Mouse (Mus musculus): ENCODE results near the gene Zfp979. TPM values are rescaled to one million over a fixed set of nuclear protein-coding genes. Genes with fewer than 3 reads are reported as not detected.
"Not testable (repeated sequence)": the region's sequence is repeated elsewhere in the genome, so short reads cannot be mapped to it uniquely, and the experiment has no call there.

The Zfp979 gene
- polyA plus RNA-seq (2012; rRNA removed) = 0.16 TPM in 1 of 2 replicates, not detected in the other

DNA sequence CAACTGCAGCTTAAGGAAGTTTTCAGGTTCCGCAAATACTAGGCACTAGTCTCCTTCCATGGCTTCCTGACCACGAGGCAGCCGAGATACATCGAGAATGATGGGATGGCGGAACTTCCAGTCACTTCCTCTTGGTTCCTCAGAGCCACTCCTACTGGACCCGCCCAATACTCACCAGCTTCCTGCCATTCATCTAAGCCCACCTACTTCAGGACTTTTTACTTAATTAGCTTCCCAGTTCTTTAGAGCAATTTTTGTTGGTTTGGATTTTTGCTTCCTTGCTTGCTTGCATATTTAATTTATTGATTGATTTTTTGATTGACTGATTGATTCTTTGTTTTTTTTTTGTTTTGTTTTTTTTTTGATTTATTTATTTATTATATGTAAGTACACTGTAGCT lies at the start of gene Zfp979:
Zfp979 (minus strand) TSS at position 101 of the 400 bp plus-strand sequence.
- not testable (repeated sequence) for H3K27me3 ChIP-seq (ENCODE audit: control insufficient read depth, insufficient read depth, low read length); H3K36me3 ChIP-seq (ENCODE audit: control insufficient read depth, insufficient read depth, low read length); DNase-seq (ENCODE audit: low read depth in 1 of 2, low spot score in 2 of 2); H3K4me1 ChIP-seq (ENCODE audit: control insufficient read depth, insufficient read depth, insufficient read length); H3K27ac ChIP-seq (ENCODE audit: insufficient read depth, low read length); H3K4me3 ChIP-seq (ENCODE audit: extremely low read depth, insufficient read depth, insufficient read length)
- no CpG with 5 or more reads among the region's 6 CpGs for WGBS

GRCm38 (mm10) chr4:147655245-147655644 lies 12.9 kb upstream of the Zfp979 start:
- not testable (repeated sequence) for H3K4me3 ChIP-seq (ENCODE audit: extremely low read depth, insufficient read depth, insufficient read length); H3K36me3 ChIP-seq (ENCODE audit: control insufficient read depth, insufficient read depth, low read length); H3K27ac ChIP-seq (ENCODE audit: insufficient read depth, low read length); H3K4me1 ChIP-seq (ENCODE audit: control insufficient read depth, insufficient read depth, insufficient read length); DNase-seq (ENCODE audit: low read depth in 1 of 2, low spot score in 2 of 2); H3K27me3 ChIP-seq (ENCODE audit: control insufficient read depth, insufficient read depth, low read length)
- 88% methylated on average over 5 of the region's 5 CpGs for WGBS

DNA sequence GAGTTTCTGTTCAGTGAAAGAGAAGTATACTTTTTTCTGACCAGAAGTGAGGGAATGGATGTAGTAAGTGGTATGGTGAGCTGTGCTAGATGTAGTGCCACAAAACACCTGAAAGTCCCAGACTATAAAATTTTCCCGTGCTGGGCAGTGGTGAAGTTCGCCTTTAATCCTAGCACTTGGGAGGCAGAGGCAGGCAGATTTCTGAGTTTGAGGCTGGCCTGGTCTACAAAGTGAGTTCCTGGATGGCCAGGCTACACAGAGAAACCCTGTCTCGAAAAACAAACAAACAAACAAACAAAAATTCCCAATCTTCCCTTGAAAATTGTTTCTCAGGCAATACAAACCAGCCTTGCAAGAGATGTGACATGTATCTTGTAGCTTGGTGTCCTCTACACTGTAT lies 5.1 kb upstream of the Zfp979 start:
- not testable (repeated sequence) for H3K27ac ChIP-seq (ENCODE audit: insufficient read depth, low read length); H3K4me3 ChIP-seq (ENCODE audit: extremely low read depth, insufficient read depth, insufficient read length); DNase-seq (ENCODE audit: low read depth in 1 of 2, low spot score in 2 of 2); H3K27me3 ChIP-seq (ENCODE audit: control insufficient read depth, insufficient read depth, low read length); H3K36me3 ChIP-seq (ENCODE audit: control insufficient read depth, insufficient read depth, low read length); H3K4me1 ChIP-seq (ENCODE audit: control insufficient read depth, insufficient read depth, insufficient read length)
- WGBS = no CpG with 5 or more reads among the region's 3 CpGs

GRCm38 (mm10) chr4:147641932-147642331 lies 381 bp downstream of the Zfp979 start:
- H3K4me3 ChIP-seq (ENCODE audit: extremely low read depth, insufficient read depth, insufficient read length); DNase-seq (ENCODE audit: low read depth in 1 of 2, low spot score in 2 of 2); H3K4me1 ChIP-seq (ENCODE audit: control insufficient read depth, insufficient read depth, insufficient read length); H3K27ac ChIP-seq (ENCODE audit: insufficient read depth, low read length); H3K27me3 ChIP-seq (ENCODE audit: control insufficient read depth, insufficient read depth, low read length); H3K36me3 ChIP-seq (ENCODE audit: control insufficient read depth, insufficient read depth, low read length): not testable (repeated sequence)
- 50% methylated on average over 2 of the region's 3 CpGs for WGBS

DNA sequence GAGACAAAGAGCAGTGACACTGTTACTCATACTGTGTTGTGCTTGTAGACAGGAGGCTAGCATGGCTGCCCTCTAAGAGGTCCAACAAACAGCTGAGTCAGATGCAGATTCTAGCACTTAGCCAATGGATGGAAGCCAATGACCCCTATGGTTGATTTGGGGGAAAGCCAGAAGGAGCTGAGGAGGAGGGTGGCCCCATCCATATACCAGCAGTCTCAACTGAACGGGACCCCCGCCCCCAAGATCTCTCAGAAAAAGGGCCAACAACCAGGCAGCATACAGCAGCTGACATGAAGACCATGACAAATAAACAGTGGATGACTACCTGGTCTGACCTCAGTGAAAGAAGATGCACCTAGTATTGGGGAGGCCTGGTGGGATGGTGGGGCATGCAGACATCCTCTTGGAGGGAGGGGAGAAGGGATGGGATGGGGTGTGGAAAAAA lies 8.5 kb downstream of the Zfp979 start:
- H3K4me3 ChIP-seq (ENCODE audit: extremely low read depth, insufficient read depth, insufficient read length); H3K27ac ChIP-seq (ENCODE audit: insufficient read depth, low read length); H3K36me3 ChIP-seq (ENCODE audit: control insufficient read depth, insufficient read depth, low read length); DNase-seq (ENCODE audit: low read depth in 1 of 2, low spot score in 2 of 2); H3K27me3 ChIP-seq (ENCODE audit: control insufficient read depth, insufficient read depth, low read length); H3K4me1 ChIP-seq (ENCODE audit: control insufficient read depth, insufficient read depth, insufficient read length): not testable (repeated sequence)
- no CpG with 5 or more reads among the region's 2 CpGs for WGBS

DNA sequence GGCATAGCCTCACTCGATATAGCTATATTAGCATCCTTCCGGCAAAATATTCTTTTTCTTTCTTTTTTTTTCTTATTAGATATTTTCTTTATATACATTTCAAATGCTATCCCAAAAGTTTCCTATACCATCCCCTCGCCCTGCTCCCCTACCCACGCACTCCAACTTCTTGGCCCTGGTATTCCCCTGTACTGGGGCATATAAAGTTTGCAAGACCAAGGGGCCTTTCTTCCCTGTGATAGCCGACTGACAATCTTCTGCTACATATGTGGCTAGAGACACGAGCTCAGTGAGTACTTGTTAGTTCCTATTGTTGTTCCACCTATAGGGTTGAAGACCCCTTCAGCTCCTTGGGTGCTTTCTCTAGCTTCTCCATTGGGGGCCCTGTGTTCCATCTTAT lies 35.8 kb downstream of the Zfp979 start:
- H3K4me1 ChIP-seq (ENCODE audit: control insufficient read depth, insufficient read depth, insufficient read length); H3K4me3 ChIP-seq (ENCODE audit: extremely low read depth, insufficient read depth, insufficient read length); DNase-seq (ENCODE audit: low read depth in 1 of 2, low spot score in 2 of 2); H3K36me3 ChIP-seq (ENCODE audit: control insufficient read depth, insufficient read depth, low read length); H3K27ac ChIP-seq (ENCODE audit: insufficient read depth, low read length); H3K27me3 ChIP-seq (ENCODE audit: control insufficient read depth, insufficient read depth, low read length): not testable (repeated sequence)
- 85% methylated on average over 6 of the region's 6 CpGs for WGBS

DNA sequence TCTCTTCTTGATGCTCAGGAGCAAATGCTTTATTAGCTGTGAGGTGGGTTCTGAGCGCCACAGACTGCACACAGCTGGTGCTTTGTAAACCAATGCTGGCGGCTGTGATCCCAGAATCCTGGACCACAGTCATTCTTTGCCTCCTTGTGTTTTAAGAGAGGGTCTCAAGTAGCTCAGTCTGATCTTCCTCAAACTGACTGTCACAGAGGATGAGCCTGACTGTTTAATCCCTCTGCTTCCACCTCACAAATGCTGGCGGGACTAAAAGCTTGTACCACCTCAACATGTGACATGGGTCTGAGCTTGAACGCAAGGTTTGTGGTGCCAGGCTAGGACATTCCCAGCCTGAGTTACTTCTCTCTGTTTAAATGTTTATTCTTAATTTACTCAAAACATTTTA lies 36.8 kb downstream of the Zfp979 start:
- H3K4me1 ChIP-seq (ENCODE audit: control insufficient read depth, insufficient read depth, insufficient read length) = no peaks in the 10 kb centered on the region
- no peaks in the 10 kb centered on the region for H3K27me3 ChIP-seq (ENCODE audit: control insufficient read depth, insufficient read depth, low read length)
- no peak for TF ChIP-seq POLR2A (IDR thresholded peaks at IDR 0.05; ENCODE audit: low read depth, low read length)
- no peak for TF ChIP-seq CTCF (IDR thresholded peaks at IDR 0.05; ENCODE audit: extremely low read depth, insufficient read depth, insufficient read length, insufficient replicate concordance)
- WGBS = 80% methylated on average over 4 of the region's 4 CpGs
- no peak overlapping the region for H3K27ac ChIP-seq (ENCODE audit: insufficient read depth, low read length)
- no peak for DNase-seq (ENCODE audit: low read depth in 1 of 2, low spot score in 2 of 2)
- no peak overlapping the region for H3K4me3 ChIP-seq (ENCODE audit: extremely low read depth, insufficient read depth, insufficient read length)
- H3K36me3 ChIP-seq (ENCODE audit: control insufficient read depth, insufficient read depth, low read length) = no peaks in the 10 kb centered on the region

- H3K4me3 ChIP-seq (ENCODE audit: extremely low read depth, insufficient read depth, insufficient read length) = no peak overlapping the region
- H3K36me3 ChIP-seq (ENCODE audit: control insufficient read depth, insufficient read depth, low read length) = no peaks in the 10 kb centered on the region
- no peaks in the 10 kb centered on the region for H3K4me1 ChIP-seq (ENCODE audit: control insufficient read depth, insufficient read depth, insufficient read length)
- no peaks in the 10 kb centered on the region for H3K27me3 ChIP-seq (ENCODE audit: control insufficient read depth, insufficient read depth, low read length)
- 79% methylated on average over 4 of the region's 4 CpGs for whole genome bisulfite sequencing
- TF ChIP-seq POLR2A (IDR thresholded peaks at IDR 0.05; ENCODE audit: low read depth, low read length) = no peak
- no peak for DNase-seq (ENCODE audit: low read depth in 1 of 2, low spot score in 2 of 2)
- no peak overlapping the region for H3K27ac ChIP-seq (ENCODE audit: insufficient read depth, low read length)
These were observed 38.5 kb downstream of the Zfp979 start for GRCm38 (mm10) chr4:147603806-147604205.
